Mouse (Mus musculus) limb, embryonic 15.5 days (tissue): ENCODE measurements around the gene Gm11733. TPM values are rescaled to one million over a fixed set of nuclear protein-coding genes. Genes with fewer than 3 reads are reported as not detected.
"Not testable (repeated sequence)": the region's sequence is repeated elsewhere in the genome, so short reads cannot be mapped to it uniquely, and the experiment has no call there.

Experiments used
- ATAC-seq: fragments of 200-750 bp; cut with Nextera tagmentation; 2 replicates; pipeline ENCODE4 v1.8.0; 2017; ENCODE audit warnings: low read depth, moderate TSS enrichment; ENCODE audit not compliant: insufficient number of reproducible peaks, low FRiP score, low TSS enrichment
- H3K27ac ChIP-seq: fragments of 300-500 bp; sonication (generic); 2 replicates; pipeline ENCODE4 v1.5.1; 2015; ENCODE audit warnings: moderate library complexity, mild to moderate bottlenecking, inconsistent platforms
- H3K27me3 ChIP-seq: fragments of 300-500 bp; sonication (generic); 2 replicates; pipeline ENCODE4 v1.6.1; 2015; ENCODE audit warnings: inconsistent platforms
- H3K36me3 ChIP-seq: fragments of 300-500 bp; sonication (generic); 2 replicates; pipeline ENCODE4 v1.6.1; 2015; ENCODE audit warnings: inconsistent platforms
- H3K4me1 ChIP-seq: fragments of 300-500 bp; sonication (generic); 2 replicates; pipeline ENCODE4 v1.6.1; 2015; ENCODE audit warnings: inconsistent platforms
- H3K4me2 ChIP-seq: fragments of 300-500 bp; sonication (generic); 2 replicates; pipeline ENCODE4 v1.6.1; 2015; ENCODE audit warnings: mild to moderate bottlenecking, inconsistent platforms
- H3K4me3 ChIP-seq: fragments of 300-500 bp; sonication (generic); 2 replicates; pipeline ENCODE4 v1.5.1; 2015; ENCODE audit warnings: mild to moderate bottlenecking, inconsistent platforms
- H3K9ac ChIP-seq: fragments of 300-500 bp; sonication (generic); 2 replicates; pipeline ENCODE4 v1.6.1; 2015; ENCODE audit warnings: inconsistent platforms
- H3K9me3 ChIP-seq: fragments of 300-500 bp; sonication (generic); 2 replicates; pipeline ENCODE4 v1.6.1; 2016; ENCODE audit warnings: inconsistent platforms
- WGBS: fragments of 180-500 bp; shearing (Covaris S2); methylation state at CpG from one replicate; pipeline ENCODE4 v1.1.7; 2015; 5-methylcytosine and 5-hydroxymethylcytosine counted together
- polyA plus RNA-seq: library from polyadenylated mRNA; unstranded; fragments of >200 nt; fragmentation: Nextera tagmentation; extraction: Ambion mirVana; gene quantifications from 2 replicates; pipeline ENCODE4 v1.2.1, GENCODE M21; 2015

Gm11733 gene
- 0.06 TPM in 1 of 2 replicates, not detected in the other for polyA plus RNA-seq

- 36% methylated on average over 12 of the region's 12 CpGs for WGBS
- no peak for ATAC-seq
- H3K4me2 ChIP-seq, result peak within 1 kb of the TSS; percentile 57
- H3K27me3 ChIP-seq, result no peaks in the 10 kb centered on the region
- 0 out of 2 replicates have a peak within 1 kb of the TSS, but pooled peaks have one; percentile 17 for H3K9ac ChIP-seq
- no peaks in the 10 kb centered on the region for H3K36me3 ChIP-seq
- H3K27ac ChIP-seq, result peak within 1 kb of the TSS; percentile 67
- H3K4me3 ChIP-seq, result peak within 1 kb of the TSS; percentile 19
- peaks cover 31% of the 10 kb centered on the region for H3K4me1 ChIP-seq
- H3K9me3 ChIP-seq, result no peaks in the 10 kb centered on the region
Observed at GRCm38 (mm10) chr11:117484198-117484597, at the start of gene Gm11733. Gene Gm11733, plus strand, starts transcription at chr11:117484368.

DNA sequence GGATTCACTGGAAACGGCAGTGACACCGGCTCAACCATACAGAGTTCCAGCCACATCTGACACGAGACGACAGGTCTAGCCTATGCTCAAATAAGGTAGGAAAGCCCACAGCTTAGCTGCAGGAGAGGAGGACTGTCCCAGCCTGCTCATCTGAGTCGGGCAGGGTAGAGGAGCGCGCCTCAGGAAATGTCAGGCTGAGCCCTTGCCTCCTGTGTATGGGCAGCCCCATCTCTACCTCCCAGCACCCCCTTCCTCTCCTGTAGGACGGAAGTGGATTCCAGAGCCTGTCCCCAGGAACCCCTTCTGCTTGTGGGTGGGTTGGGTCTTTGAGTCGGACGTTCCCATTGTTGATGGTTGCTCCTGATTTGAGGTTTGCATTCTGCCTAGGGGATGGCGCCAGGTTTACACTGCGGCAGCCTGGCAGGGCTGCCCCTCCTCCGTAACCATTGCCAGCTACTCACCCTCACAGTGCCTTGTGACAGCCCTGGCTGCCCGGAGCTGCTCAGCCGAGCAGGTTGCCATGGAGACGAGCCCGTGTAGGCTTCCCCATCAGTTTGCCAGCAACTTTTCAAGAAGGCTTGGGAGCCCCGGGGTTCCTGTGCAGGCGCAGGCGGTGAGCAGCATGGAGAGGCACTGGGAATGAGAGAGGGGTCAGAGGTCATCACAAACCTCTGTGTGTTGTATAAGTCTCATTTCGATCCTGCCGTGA, 47.6 kb upstream of the Gm11733 start:
- H3K36me3 ChIP-seq, result no peaks in the 10 kb centered on the region
- H3K27me3 ChIP-seq, result peaks cover 40% of the 10 kb centered on the region
- H3K4me1 ChIP-seq, result peaks cover 19% of the 10 kb centered on the region
- H3K27ac ChIP-seq, result no peak overlapping the region
- no peak overlapping the region for H3K9ac ChIP-seq
- no peaks in the 10 kb centered on the region for H3K9me3 ChIP-seq
- no peak; the same call in 1 of the 2 replicates for ATAC-seq
- 26% methylated on average over 22 of the region's 22 CpGs for WGBS
- H3K4me2 ChIP-seq, result peak overlapping the region; percentile 4; the same call in 1 of the 2 replicates
- H3K4me3 ChIP-seq, result no peak overlapping the region

- Histone ChIP-seq H3K4me2 (no peak overlapping the region), H3K27me3 (peaks cover 38% of the 10 kb centered on the region)
- 48% methylated on average over 7 of the region's 7 CpGs for WGBS
Observed at GRCm38 (mm10) chr11:117437110-117437490, 47.1 kb upstream of the Gm11733 start.

GRCm38 (mm10) chr11:117438363-117438762, 45.8 kb upstream of the Gm11733 start:
- no peak for ATAC-seq
- Histone ChIP-seq H3K9ac (no peak overlapping the region), H3K27me3 (peaks cover 38% of the 10 kb centered on the region), H3K36me3 (no peaks in the 10 kb centered on the region), H3K27ac (no peak overlapping the region), H3K4me2 (no peak overlapping the region), H3K9me3 (no peaks in the 10 kb centered on the region), H3K4me1 (peaks cover 19% of the 10 kb centered on the region), H3K4me3 (no peak overlapping the region)
- 47% methylated on average over 6 of the region's 6 CpGs for WGBS

More at GRCm38 (mm10) chr11:117437110-117437490, 47.1 kb upstream of the Gm11733 start:
- no peaks in the 10 kb centered on the region for H3K9me3 ChIP-seq
- H3K36me3 ChIP-seq, result no peaks in the 10 kb centered on the region
- no peak overlapping the region for H3K27ac ChIP-seq
- H3K4me3 ChIP-seq, result no peak overlapping the region
- H3K4me1 ChIP-seq, result peaks cover 19% of the 10 kb centered on the region
- H3K9ac ChIP-seq, result no peak overlapping the region
- ATAC-seq, result no peak

GRCm38 (mm10) chr11:117440865-117441425, 43.2 kb upstream of the Gm11733 start:
- ATAC-seq, result no peak
- WGBS, result 16% methylated on average over 22 of the region's 22 CpGs
- Histone ChIP-seq H3K4me2 (peak overlapping the region; percentile 30; the same call in 1 of the 2 replicates), H3K4me3 (no peak overlapping the region), H3K27ac (no peak overlapping the region), H3K9ac (no peak overlapping the region), H3K4me1 (peaks cover 28% of the 10 kb centered on the region), H3K27me3 (peaks cover 34% of the 10 kb centered on the region), H3K36me3 (no peaks in the 10 kb centered on the region), H3K9me3 (no peaks in the 10 kb centered on the region)

DNA sequence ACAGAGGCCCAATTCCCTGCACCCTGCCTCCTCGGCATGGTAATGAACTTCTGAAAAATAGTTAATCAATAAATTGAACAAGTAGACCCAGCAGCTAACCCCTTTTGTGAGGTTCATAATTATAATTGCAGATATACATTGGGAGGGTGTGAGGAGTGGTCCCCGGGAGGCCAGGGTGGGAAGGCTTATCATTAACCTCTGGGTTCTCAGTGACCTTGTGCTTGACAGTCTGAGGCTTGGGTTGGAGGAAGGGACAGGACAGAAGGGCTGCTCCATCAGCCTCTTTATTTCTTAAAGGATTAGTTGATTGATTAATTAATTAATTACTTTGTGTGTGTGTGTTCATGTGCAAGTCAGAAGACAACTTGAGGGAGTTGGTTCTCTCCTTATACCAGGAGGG, 40.1 kb upstream of the Gm11733 start:
- H3K9ac ChIP-seq, result no peak overlapping the region
- peaks cover 16% of the 10 kb centered on the region for H3K27me3 ChIP-seq
- no peak for ATAC-seq
- 79% methylated on average over 2 of the region's 2 CpGs for WGBS
- H3K4me1 ChIP-seq, result peaks cover 24% of the 10 kb centered on the region
- no peak overlapping the region for H3K4me3 ChIP-seq
- H3K27ac ChIP-seq, result no peak overlapping the region
- no peak overlapping the region for H3K4me2 ChIP-seq
- no peaks in the 10 kb centered on the region for H3K9me3 ChIP-seq
- H3K36me3 ChIP-seq, result no peaks in the 10 kb centered on the region

DNA sequence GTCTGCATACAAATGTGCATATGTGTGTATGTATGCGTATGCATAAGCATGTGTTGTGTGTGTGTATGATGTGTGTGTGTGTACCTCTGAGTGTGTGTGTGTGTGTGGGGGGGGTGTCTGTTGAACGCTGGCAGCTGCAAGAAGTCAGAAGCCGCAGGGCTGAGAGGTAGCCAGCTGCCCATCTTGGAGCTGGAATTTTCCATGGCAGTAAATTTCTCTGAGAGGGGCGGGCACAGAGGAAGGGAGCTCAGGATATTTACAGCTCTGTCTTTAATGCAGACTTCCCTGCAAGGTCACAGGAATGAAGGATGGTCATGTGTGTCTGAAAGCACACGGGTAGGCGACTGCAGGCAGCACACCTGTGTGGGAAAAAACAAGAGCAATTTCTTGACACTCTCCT, 38.5 kb upstream of the Gm11733 start:
- H3K4me2 ChIP-seq, result no peak overlapping the region

GRCm38 (mm10) chr11:117454086-117454485, 30.1 kb upstream of the Gm11733 start:
- no peaks in the 10 kb centered on the region for H3K36me3 ChIP-seq
- peak; percentile 48; the same call in 1 of the 2 replicates for ATAC-seq
- H3K9me3 ChIP-seq, result no peaks in the 10 kb centered on the region
- WGBS, result 14% methylated on average over 10 of the region's 10 CpGs
- H3K4me2 ChIP-seq, result no peak overlapping the region
- peaks cover 23% of the 10 kb centered on the region for H3K4me1 ChIP-seq
- H3K4me3 ChIP-seq, result no peak overlapping the region
- no peak overlapping the region for H3K27ac ChIP-seq
- H3K9ac ChIP-seq, result no peak overlapping the region
- peaks cover 13% of the 10 kb centered on the region; the same call in 1 of the 2 replicates for H3K27me3 ChIP-seq

More for the DNA sequence above, 38.5 kb upstream of the Gm11733 start:
- H3K4me3 ChIP-seq, result no peak overlapping the region
- 22% methylated on average over 6 of the region's 6 CpGs for WGBS
- H3K9me3 ChIP-seq, result no peaks in the 10 kb centered on the region
- no peak overlapping the region for H3K9ac ChIP-seq
- H3K4me1 ChIP-seq, result peaks cover 24% of the 10 kb centered on the region
- peak overlapping the region; percentile 27; the same call in 1 of the 2 replicates for H3K27ac ChIP-seq
- no peaks in the 10 kb centered on the region for H3K36me3 ChIP-seq
- peaks cover 7% of the 10 kb centered on the region; the same call in 1 of the 2 replicates for H3K27me3 ChIP-seq
- ATAC-seq, result 0 out of 2 replicates have a peak, but pooled peaks have one; percentile 22

DNA sequence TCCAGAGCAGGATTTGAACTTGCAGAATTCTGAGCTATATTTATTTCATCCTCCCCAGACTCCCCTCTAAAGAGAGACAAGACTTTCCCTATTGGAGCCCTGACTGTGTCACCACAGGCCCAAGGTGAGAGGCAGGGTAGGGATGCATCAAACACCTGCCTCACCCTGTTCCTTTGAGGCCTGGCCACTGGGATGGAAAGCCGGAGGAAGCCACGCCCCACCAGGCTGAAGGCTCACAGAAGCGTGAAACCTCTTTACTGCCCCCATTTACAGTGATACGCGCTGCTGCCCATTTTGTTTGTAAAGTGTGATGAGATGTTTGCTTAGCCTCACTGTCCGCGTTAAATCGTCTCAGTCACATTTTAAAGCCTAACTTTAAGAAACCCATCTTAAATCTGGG, 25.0 kb upstream of the Gm11733 start:
- Histone ChIP-seq H3K36me3 (no peaks in the 10 kb centered on the region), H3K9me3 (no peaks in the 10 kb centered on the region), H3K4me1 (peaks cover 39% of the 10 kb centered on the region), H3K27ac (no peak overlapping the region), H3K27me3 (peaks cover 35% of the 10 kb centered on the region), H3K4me3 (no peak overlapping the region), H3K9ac (no peak overlapping the region), H3K4me2 (no peak overlapping the region)
- ATAC-seq, result no peak
- 9% methylated on average over 8 of the region's 8 CpGs for WGBS

DNA sequence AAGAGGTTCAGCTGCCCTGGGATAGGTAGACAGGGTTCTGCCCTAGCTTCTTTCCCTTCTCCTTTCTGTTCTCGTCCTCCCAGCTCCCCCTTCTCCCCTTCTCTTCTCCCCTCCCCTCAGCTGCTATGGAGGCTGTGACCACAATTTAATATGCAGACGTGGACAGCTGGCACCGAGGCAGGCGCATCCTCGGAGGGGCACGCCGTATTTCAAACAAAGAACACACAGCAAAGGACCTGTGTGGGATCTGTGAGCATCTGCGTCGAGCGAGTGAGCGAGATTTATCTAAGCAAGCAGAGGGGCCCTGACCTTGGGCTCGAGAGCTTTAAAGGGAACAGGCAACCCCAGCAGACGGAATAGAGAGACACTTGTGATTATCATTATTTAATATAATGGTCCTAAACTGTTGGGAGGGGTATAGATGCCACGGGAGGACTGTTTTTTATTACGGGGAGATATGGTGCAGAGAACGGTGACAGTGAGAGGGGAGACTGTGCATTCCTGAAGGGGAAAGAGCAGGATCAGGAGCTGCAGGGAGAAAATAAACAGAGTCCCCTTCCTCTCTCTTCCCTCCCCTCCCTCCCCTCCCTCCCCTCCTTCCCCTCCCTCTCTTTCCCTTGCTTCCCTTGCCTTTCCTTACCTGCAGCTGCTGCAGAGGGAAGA, 21.8 kb upstream of the Gm11733 start:
- Histone ChIP-seq H3K36me3 (no peaks in the 10 kb centered on the region), H3K9me3 (no peaks in the 10 kb centered on the region), H3K9ac (no peak overlapping the region), H3K27me3 (peaks cover 35% of the 10 kb centered on the region), H3K4me3 (no peak overlapping the region), H3K4me2 (no peak overlapping the region), H3K4me1 (peaks cover 24% of the 10 kb centered on the region), H3K27ac (no peak overlapping the region)
- no peak for ATAC-seq
- WGBS, result 12% methylated on average over 16 of the region's 16 CpGs

GRCm38 (mm10) chr11:117463416-117463815, 20.8 kb upstream of the Gm11733 start:
- WGBS, result 69% methylated on average over 4 of the region's 4 CpGs
- H3K4me1 ChIP-seq, result peaks cover 24% of the 10 kb centered on the region
- not testable (repeated sequence) for H3K36me3 ChIP-seq, H3K4me3 ChIP-seq, ATAC-seq, H3K9me3 ChIP-seq, H3K27ac ChIP-seq, H3K4me2 ChIP-seq, H3K9ac ChIP-seq
- H3K27me3 ChIP-seq, result peaks cover 35% of the 10 kb centered on the region

DNA sequence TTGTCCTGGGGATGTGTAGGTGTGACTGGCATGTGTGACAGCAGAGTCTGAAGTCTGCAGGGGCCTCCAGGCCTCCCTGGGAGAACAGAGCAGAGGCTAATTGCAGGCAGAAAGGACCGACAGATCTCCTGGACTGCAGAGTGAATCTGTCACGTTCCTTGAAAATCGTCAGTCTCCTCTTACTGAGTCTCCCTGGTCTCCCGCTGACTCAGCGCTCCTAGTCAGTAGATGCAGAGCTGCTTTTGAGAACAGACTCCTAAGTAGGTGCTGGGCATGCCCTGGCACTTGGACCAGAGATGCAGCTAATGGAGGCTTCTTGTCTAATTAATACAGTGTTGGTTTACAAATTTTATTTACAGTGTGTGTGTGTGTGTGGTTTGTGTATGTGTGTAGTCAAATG, 17.9 kb upstream of the Gm11733 start:
- Histone ChIP-seq H3K27ac (no peak overlapping the region), H3K36me3 (no peaks in the 10 kb centered on the region), H3K27me3 (peaks cover 16% of the 10 kb centered on the region; the same call in 1 of the 2 replicates), H3K4me3 (no peak overlapping the region), H3K4me2 (no peak overlapping the region), H3K9ac (no peak overlapping the region), H3K9me3 (no peaks in the 10 kb centered on the region), H3K4me1 (peaks cover 28% of the 10 kb centered on the region)
- 30% methylated on average over 5 of the region's 5 CpGs for WGBS
- no peak for ATAC-seq
